Mouse (Mus musculus) embryonic stem cell, embryonic (primary cell): ENCODE measurements around the gene Fars2.

ENCODE experiments used
- CTCF ChIA-PET, 4 experiments: fragments of 300-600 bp in 2 of 4; fragments of 350-600 bp in 2 of 4; sonication (Branson Sonifier 250); formaldehyde crosslinking; loops; one replicate each; lab custom pipeline; 2022; ENCODE audit warnings: inconsistent platforms in 2 of 4; lab: Charles Lee
- POLR2A ChIA-PET, 4 experiments: fragments of 300-600 bp in 2 of 4; fragments of 350-600 bp in 2 of 4; sonication (Branson Sonifier 250); formaldehyde crosslinking; loops; one replicate each; lab custom pipeline; 2022; ENCODE audit warnings: antibody characterized with exemption in 4 of 4, inconsistent platforms in 1 of 4; lab: Charles Lee

Fars2 gene

GRCm38 (mm10) chr13:36493294-36493693 is 376.1 kb downstream of the Fars2 start:
- ChIA-PET CTCF (no interaction called here), POLR2A (no interaction called here)

GRCm38 (mm10) chr13:36493762-36494161 is 376.6 kb downstream of the Fars2 start:
- CTCF ChIA-PET = no interaction called here
- POLR2A ChIA-PET = no interaction called here

GRCm38 (mm10) chr13:36495980-36496379 is 378.8 kb downstream of the Fars2 start:
- ChIA-PET CTCF (interaction anchor here in 1 of 4 experiments (0.6 kb wide), 1 partner anchor 616 kb away, joined by 4 read pairs; no protein-coding TSS in a partner anchor), POLR2A (no interaction called here)

- POLR2A ChIA-PET = no interaction called here
- CTCF ChIA-PET = no interaction called here
These were observed 380.1 kb downstream of the Fars2 start for GRCm38 (mm10) chr13:36497346-36497745.

- POLR2A ChIA-PET = interaction anchor here in 1 of 4 experiments (0.5 kb wide), 1 partner anchor 15 kb away, joined by 3 read pairs; no protein-coding TSS in a partner anchor
- CTCF ChIA-PET = no interaction called here
These were observed 383.2 kb downstream of the Fars2 start for GRCm38 (mm10) chr13:36500370-36500905.

GRCm38 (mm10) chr13:36503551-36503950 is 386.3 kb downstream of the Fars2 start:
- ChIA-PET CTCF (no interaction called here), POLR2A (interaction anchor here in 1 of 4 experiments (0.5 kb wide), 1 partner anchor 958 kb away, joined by 3 read pairs; no protein-coding TSS in a partner anchor)

GRCm38 (mm10) chr13:36503991-36504390 is 386.8 kb downstream of the Fars2 start:
- CTCF ChIA-PET = no interaction called here
- POLR2A ChIA-PET = interaction anchor here in 1 of 4 experiments (0.5 kb wide), 1 partner anchor 957 kb away, joined by 3 read pairs; no protein-coding TSS in a partner anchor

- POLR2A ChIA-PET = no interaction called here
- CTCF ChIA-PET = no interaction called here
These were observed 388.5 kb downstream of the Fars2 start for GRCm38 (mm10) chr13:36505730-36506129.

- CTCF ChIA-PET = no interaction called here
- POLR2A ChIA-PET = interaction anchor here in 1 of 4 experiments (0.5 kb wide), 1 partner anchor 292 kb away, joined by 5 read pairs; no protein-coding TSS in a partner anchor
These were observed 389.1 kb downstream of the Fars2 start for GRCm38 (mm10) chr13:36506315-36506714.

GRCm38 (mm10) chr13:36510161-36510560 is 392.9 kb downstream of the Fars2 start:
- POLR2A ChIA-PET = no interaction called here
- CTCF ChIA-PET = no interaction called here

GRCm38 (mm10) chr13:36513126-36513525 is 395.9 kb downstream of the Fars2 start:
- ChIA-PET CTCF (no interaction called here), POLR2A (interaction anchor here in 2 of 4 experiments (0.6 to 1.2 kb wide), 2 partner anchors 11 to 215 kb away, joined by 3 to 5 read pairs; no protein-coding TSS in a partner anchor)

- CTCF ChIA-PET = no interaction called here
- POLR2A ChIA-PET = no interaction called here
These were observed 400.9 kb downstream of the Fars2 start for GRCm38 (mm10) chr13:36518144-36518571.

- ChIA-PET POLR2A (no interaction called here), CTCF (no interaction called here)
These were observed 410.5 kb downstream of the Fars2 start for GRCm38 (mm10) chr13:36527761-36528160.

- CTCF ChIA-PET = no interaction called here
- POLR2A ChIA-PET = no interaction called here
These were observed 411.1 kb downstream of the Fars2 start for GRCm38 (mm10) chr13:36528223-36528895.

GRCm38 (mm10) chr13:36529467-36530039 is 412.3 kb downstream of the Fars2 start:
- CTCF ChIA-PET = interaction anchor here in 1 of 4 experiments (0.6 kb wide), 1 partner anchor 98 kb away, joined by 5 read pairs; no protein-coding TSS in a partner anchor
- POLR2A ChIA-PET = interaction anchor here in 1 of 4 experiments (1.0 kb wide), 1 partner anchor 50 kb away, joined by 3 read pairs; no protein-coding TSS in a partner anchor

GRCm38 (mm10) chr13:36530852-36531251 is 413.6 kb downstream of the Fars2 start:
- ChIA-PET CTCF (interaction anchor here in 1 of 4 experiments (0.7 kb wide), 1 partner anchor 491 kb away, joined by 3 read pairs; no protein-coding TSS in a partner anchor), POLR2A (interaction anchor here in 2 of 4 experiments (0.5 to 0.8 kb wide), 2 partner anchors 9 to 1315 kb away, joined by 3 read pairs; no protein-coding TSS in a partner anchor)

GRCm38 (mm10) chr13:36531893-36532292 is 414.7 kb downstream of the Fars2 start:
- CTCF ChIA-PET = interaction anchor here in 2 of 4 experiments (0.6 kb wide), 2 partner anchors 10 to 200 kb away, joined by 3 to 6 read pairs; no protein-coding TSS in a partner anchor

GRCm38 (mm10) chr13:36533071-36533470 is 415.9 kb downstream of the Fars2 start:
- POLR2A ChIA-PET = interaction anchor here in 1 of 4 experiments (0.6 to 1.7 kb wide), 3 partner anchors 8 to 230 kb away, joined by 3 to 7 read pairs (median 5); no protein-coding TSS in a partner anchor

More at GRCm38 (mm10) chr13:36531893-36532292, 414.7 kb downstream of the Fars2 start:
- POLR2A ChIA-PET = interaction anchor here in 1 of 4 experiments (1.4 to 1.7 kb wide), 3 partner anchors 8 to 18 kb away, joined by 3 to 7 read pairs (median 5); no protein-coding TSS in a partner anchor

GRCm38 (mm10) chr13:36533518-36533917 is 416.3 kb downstream of the Fars2 start:
- CTCF ChIA-PET = no interaction called here
- POLR2A ChIA-PET = no interaction called here

More at GRCm38 (mm10) chr13:36533071-36533470, 415.9 kb downstream of the Fars2 start:
- CTCF ChIA-PET = no interaction called here
